Mouse (Mus musculus) liver, embryonic 14.5 days (tissue): ENCODE data around the gene Ankrd33b. TPM values are rescaled to one million over a fixed set of nuclear protein-coding genes. Genes with fewer than 3 reads are reported as not detected.

Experiments
- ATAC-seq: fragments of 200-750 bp; cut with Nextera tagmentation; 2 replicates; pipeline ENCODE4 v1.8.0; 2017; ENCODE audit warnings: moderate number of reproducible peaks, mild to moderate bottlenecking, moderate library complexity; ENCODE audit not compliant: insufficient read depth
- DNase-seq, 3 experiments: peaks; one replicate each; pipeline ENCODE4 v3.0.0-alpha.2; 2012 to 2013; ENCODE audit warnings: low read depth in 3 of 3, low spot score in 3 of 3
- H3K27ac ChIP-seq: fragments of 300-500 bp; sonication (generic); 2 replicates; pipeline ENCODE4 v1.5.1; 2014; ENCODE audit warnings: moderate library complexity, mild to moderate bottlenecking, control low read depth, inconsistent platforms
- H3K27me3 ChIP-seq: fragments of 300-500 bp; sonication (generic); 2 replicates; pipeline ENCODE4 v1.6.1; 2014; ENCODE audit warnings: mild to moderate bottlenecking, low read length, moderate library complexity; ENCODE audit not compliant: control insufficient read depth, insufficient read depth
- H3K36me3 ChIP-seq: fragments of 300-500 bp; sonication (generic); replicated peaks from 2 replicates; pipeline ENCODE4 v1.6.1; 2014; ENCODE audit warnings: low read depth; ENCODE audit not compliant: control insufficient read depth, insufficient read depth
- H3K4me1 ChIP-seq, 2 experiments: fragments of 200-500 bp in 1 of 2; fragments of 300-500 bp in 1 of 2; sonication (generic) in 1 of 2; replicated peaks; 2 replicates each; pipeline ENCODE4 v1.6.1; 2012 to 2014; ENCODE audit warnings: antibody characterized with exemption in 1 of 2, inconsistent platforms in 1 of 2, low read length in 1 of 2; ENCODE audit not compliant: control insufficient read depth in 2 of 2, insufficient read depth in 2 of 2
- H3K4me2 ChIP-seq: fragments of 300-500 bp; sonication (generic); 2 replicates; pipeline ENCODE4 v1.6.1; 2014; ENCODE audit warnings: low read depth, mild to moderate bottlenecking, control low read depth, moderate library complexity
- H3K4me3 ChIP-seq, 2 experiments: fragments of 200-500 bp in 1 of 2; fragments of 300-500 bp in 1 of 2; sonication (generic) in 1 of 2; 2 replicates each; pipeline ENCODE4 v1.5.1; 2012 to 2014; ENCODE audit warnings: low read depth in 2 of 2, low read length in 2 of 2, mild to moderate bottlenecking in 2 of 2, control low read depth in 1 of 2, inconsistent platforms in 1 of 2, moderate library complexity in 1 of 2; ENCODE audit not compliant: insufficient read depth in 1 of 2
- H3K9ac ChIP-seq: fragments of 300-500 bp; sonication (generic); replicated peaks from 2 replicates; pipeline ENCODE4 v1.6.1; 2014; ENCODE audit warnings: mild to moderate bottlenecking, control low read depth, moderate library complexity
- H3K9me3 ChIP-seq: fragments of 300-500 bp; sonication (generic); 2 replicates; pipeline ENCODE4 v1.6.1; 2016; ENCODE audit warnings: low read length, mixed read lengths; ENCODE audit not compliant: control insufficient read depth
- CTCF ChIP-seq: IDR thresholded peaks from 2 replicates; pipeline ENCODE4 v1.5.1; 2016; ENCODE audit warnings: antibody characterized with exemption, low read depth, control low read depth
- EP300 ChIP-seq: IDR thresholded peaks from 2 replicates; pipeline ENCODE4 v1.6.1; 2016; ENCODE audit warnings: antibody characterized with exemption, low read depth
- WGBS: fragments of 180-500 bp; shearing (Covaris S2); extraction: QIAGEN DNeasy Blood & Tissue Kit; methylation state at CpG from one replicate; pipeline ENCODE4 v1.1.7; 2014; ENCODE audit not compliant: insufficient replicate concordance; 5-methylcytosine and 5-hydroxymethylcytosine counted together
- polyA plus RNA-seq, 2 experiments: library from polyadenylated mRNA; depleted of rRNA in 1 of 2; stranded (reverse) in 1 of 2; unstranded in 1 of 2; fragments of >200 nt; fragmentation: Nextera tagmentation in 1 of 2; extraction: Ambion mirVana in 1 of 2; gene quantifications; 2 replicates each; pipeline versions ENCODE4 v1.2.1 to v1.2.3; 2012 to 2014

The Ankrd33b gene
- polyA plus RNA-seq, 2 experiments = 0.19 to 0.27 TPM

GRCm38 (mm10) chr15:31331742-31332141 is 35.8 kb downstream of the Ankrd33b start:
- no peak for TF ChIP-seq CTCF
- no peak for TF ChIP-seq EP300
- DNase-seq = no peak
- H3K4me2 ChIP-seq = no peak overlapping the region
- WGBS = 47% methylated on average over 4 of the region's 4 CpGs
- H3K36me3 ChIP-seq = no peaks in the 10 kb centered on the region
- no peaks in the 10 kb centered on the region for H3K27me3 ChIP-seq
- no peak overlapping the region for H3K9ac ChIP-seq
- no peak overlapping the region for H3K27ac ChIP-seq
- H3K4me1 ChIP-seq = no peaks in the 10 kb centered on the region
- ATAC-seq = no peak
- no peak overlapping the region for H3K4me3 ChIP-seq
- no peaks in the 10 kb centered on the region for H3K9me3 ChIP-seq

- H3K4me1 ChIP-seq = no peaks in the 10 kb centered on the region
- H3K36me3 ChIP-seq = no peaks in the 10 kb centered on the region
- no peaks in the 10 kb centered on the region for H3K9me3 ChIP-seq
- no peak overlapping the region for H3K9ac ChIP-seq
- no peak overlapping the region for H3K4me3 ChIP-seq
- H3K27ac ChIP-seq = no peak overlapping the region
- ATAC-seq = no peak
- WGBS = 63% methylated on average over 9 of the region's 9 CpGs
- H3K4me2 ChIP-seq = no peak overlapping the region
- TF ChIP-seq EP300 (no peak), CTCF (no peak)
- DNase-seq = no peak
- H3K27me3 ChIP-seq = no peaks in the 10 kb centered on the region
Measured at GRCm38 (mm10) chr15:31328082-31328614, 39.4 kb downstream of the Ankrd33b start.

DNA sequence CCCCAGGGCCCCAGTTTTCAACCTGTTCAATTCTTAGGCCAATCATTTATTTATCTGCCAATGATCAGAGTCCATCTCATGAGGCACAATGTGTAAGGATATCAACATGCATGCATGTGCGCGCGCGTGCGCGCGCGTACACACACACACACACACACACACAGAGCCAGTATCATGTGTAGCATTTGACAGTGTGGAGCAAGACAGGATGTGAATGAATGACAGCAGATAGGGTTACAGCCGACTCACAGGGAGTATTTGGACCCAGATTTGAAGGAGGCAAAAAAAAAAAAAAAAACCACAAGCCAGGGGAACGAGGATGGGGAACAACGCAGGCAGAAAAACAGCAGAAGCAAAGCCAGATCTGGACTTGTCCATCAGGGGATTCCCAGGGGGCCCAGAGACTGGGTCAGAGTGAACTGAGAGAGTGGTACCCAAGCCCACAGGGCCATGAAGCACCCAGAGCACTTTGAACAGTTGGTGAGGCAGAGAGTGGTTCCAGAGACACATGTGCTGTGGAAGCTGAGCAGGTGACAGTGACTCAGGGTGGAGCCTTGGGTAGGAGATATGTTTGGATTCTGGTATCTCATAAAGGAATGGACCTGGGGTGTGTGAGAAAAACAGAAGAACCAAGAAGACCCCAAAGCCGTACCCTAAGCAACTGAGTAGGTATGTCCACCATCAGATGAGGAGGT is 41.7 kb downstream of the Ankrd33b start:
- no peak for TF ChIP-seq EP300
- TF ChIP-seq CTCF = no peak
- H3K4me3 ChIP-seq = no peak overlapping the region
- H3K9me3 ChIP-seq = no peaks in the 10 kb centered on the region
- ATAC-seq (no peak), DNase-seq (no peak)
- H3K36me3 ChIP-seq = no peaks in the 10 kb centered on the region
- 64% methylated on average over 12 of the region's 12 CpGs for WGBS
- H3K4me1 ChIP-seq = no peaks in the 10 kb centered on the region
- no peak overlapping the region for H3K9ac ChIP-seq
- no peaks in the 10 kb centered on the region for H3K27me3 ChIP-seq
- no peak overlapping the region for H3K27ac ChIP-seq
- H3K4me2 ChIP-seq = no peak overlapping the region

GRCm38 (mm10) chr15:31324551-31324950 is 43.0 kb downstream of the Ankrd33b start:
- Histone ChIP-seq H3K4me3 (no peak overlapping the region), H3K9me3 (no peaks in the 10 kb centered on the region), H3K4me1 (no peaks in the 10 kb centered on the region), H3K27me3 (no peaks in the 10 kb centered on the region), H3K9ac (no peak overlapping the region), H3K27ac (no peak overlapping the region), H3K4me2 (no peak overlapping the region), H3K36me3 (no peaks in the 10 kb centered on the region)
- 79% methylated on average over 13 of the region's 13 CpGs for WGBS
- ATAC-seq = no peak
- no peak for TF ChIP-seq EP300
- no peak for TF ChIP-seq CTCF
- no peak for DNase-seq

GRCm38 (mm10) chr15:31323684-31324083 is 43.8 kb downstream of the Ankrd33b start:
- TF ChIP-seq CTCF (peak; percentile 74), EP300 (no peak)
- H3K9me3 ChIP-seq = no peaks in the 10 kb centered on the region
- no peaks in the 10 kb centered on the region for H3K36me3 ChIP-seq
- H3K4me2 ChIP-seq = no peak overlapping the region
- ATAC-seq = no peak
- H3K4me3 ChIP-seq = no peak overlapping the region
- no peak overlapping the region for H3K9ac ChIP-seq
- no peaks in the 10 kb centered on the region for H3K4me1 ChIP-seq
- DNase-seq = no peak
- no peaks in the 10 kb centered on the region for H3K27me3 ChIP-seq
- H3K27ac ChIP-seq = no peak overlapping the region
- WGBS = 52% methylated on average over 4 of the region's 4 CpGs
